Mouse (Mus musculus) induced T-regulatory cell, adult 2 months (primary cell): Measurements from ENCODE around the gene Onecut1.

Source experiments
- DNase-seq: peaks from one replicate; pipeline ENCODE4 v3.0.0-alpha.2; 2012; ENCODE audit warnings: low read depth

Gene Onecut1

GRCm38 (mm10) chr9:74861561-74861980 lies at the start of gene Onecut1:
Gene Onecut1, plus strand, starts transcription at chr9:74861921.
- DNase-seq: peak; percentile 41

GRCm38 (mm10) chr9:74819736-74820511 lies 41.8 kb upstream of the Onecut1 start:
- DNase-seq: no peak

GRCm38 (mm10) chr9:74825102-74825501 lies 36.6 kb upstream of the Onecut1 start:
- DNase-seq: no peak

- no peak for DNase-seq
Observed at GRCm38 (mm10) chr9:74829206-74829605, 32.5 kb upstream of the Onecut1 start.

- no peak for DNase-seq
Observed at GRCm38 (mm10) chr9:74842890-74843289, 18.8 kb upstream of the Onecut1 start.

- no peak for DNase-seq
Observed at GRCm38 (mm10) chr9:74846867-74847830, 14.6 kb upstream of the Onecut1 start.

- no peak for DNase-seq
Observed at GRCm38 (mm10) chr9:74848411-74849194, 13.1 kb upstream of the Onecut1 start.

- no peak for DNase-seq
Observed at GRCm38 (mm10) chr9:74849195-74849978, 12.3 kb upstream of the Onecut1 start.

GRCm38 (mm10) chr9:74849979-74850780 lies 11.5 kb upstream of the Onecut1 start:
- no peak for DNase-seq

GRCm38 (mm10) chr9:74850781-74851145 lies 11.0 kb upstream of the Onecut1 start:
- no peak for DNase-seq

GRCm38 (mm10) chr9:74851601-74852000 lies 10.1 kb upstream of the Onecut1 start:
- DNase-seq: no peak

- no peak for DNase-seq
Observed at GRCm38 (mm10) chr9:74852361-74852760, 9.4 kb upstream of the Onecut1 start.

- no peak for DNase-seq
Observed at GRCm38 (mm10) chr9:74853191-74854072, 8.3 kb upstream of the Onecut1 start.

GRCm38 (mm10) chr9:74854073-74854591 lies 7.6 kb upstream of the Onecut1 start:
- no peak for DNase-seq

- no peak for DNase-seq
Observed at GRCm38 (mm10) chr9:74855446-74855845, 6.3 kb upstream of the Onecut1 start.

- DNase-seq: no peak
Observed at GRCm38 (mm10) chr9:74856578-74857507, 4.9 kb upstream of the Onecut1 start.

- no peak for DNase-seq
Observed at GRCm38 (mm10) chr9:74857508-74857840, 4.2 kb upstream of the Onecut1 start.

GRCm38 (mm10) chr9:74858111-74858510 lies 3.6 kb upstream of the Onecut1 start:
- DNase-seq: no peak
